Mouse (Mus musculus) heart, embryonic 14.5 days (tissue): ENCODE measurements at regions not wholly inside any gene's neighbourhood (a gene's known extent, or its start where the extent isn't known, plus 50 kb on each side); places are given as distances from the start of the nearest gene placed in this dataset.

Experiments used
- ATAC-seq: fragments of 200-750 bp; cut with Nextera tagmentation; 2 replicates; pipeline ENCODE4 v1.8.0; 2017; ENCODE audit warnings: low read depth, moderate TSS enrichment; ENCODE audit not compliant: insufficient number of reproducible peaks, insufficient read depth, low FRiP score
- H3K27ac ChIP-seq, 2 experiments: fragments of 200-500 bp in 1 of 2; fragments of 300-500 bp in 1 of 2; sonication (generic) in 1 of 2; replicated peaks in 1 of 2; 2 replicates each; pipeline ENCODE4 v1.5.1; 2012 to 2014; ENCODE audit warnings: low read depth in 2 of 2, low read length in 2 of 2, control low read depth in 1 of 2, mild to moderate bottlenecking in 1 of 2, mixed read lengths in 1 of 2; ENCODE audit not compliant: control insufficient read depth in 1 of 2, insufficient read depth in 1 of 2
- H3K27me3 ChIP-seq: fragments of 300-500 bp; sonication (generic); 2 replicates; pipeline ENCODE4 v1.6.1; 2014; ENCODE audit warnings: mild to moderate bottlenecking, low read length, control low read depth; ENCODE audit not compliant: control insufficient read depth, insufficient read depth
- H3K36me3 ChIP-seq: fragments of 300-500 bp; sonication (generic); 2 replicates; pipeline ENCODE4 v1.6.1; 2014; ENCODE audit warnings: mild to moderate bottlenecking, control low read depth, low read length, mixed read lengths; ENCODE audit not compliant: control insufficient read depth, insufficient read depth
- H3K4me1 ChIP-seq, 2 experiments: fragments of 200-500 bp in 1 of 2; fragments of 300-500 bp in 1 of 2; sonication (generic) in 1 of 2; 2 replicates each; pipeline ENCODE4 v1.6.1; 2012 to 2014; ENCODE audit warnings: low read length in 2 of 2, control low read depth in 1 of 2, mixed read lengths in 1 of 2; ENCODE audit not compliant: control insufficient read depth in 2 of 2, insufficient read depth in 2 of 2
- H3K4me2 ChIP-seq: fragments of 300-500 bp; sonication (generic); 2 replicates; pipeline ENCODE4 v1.6.1; 2014; ENCODE audit warnings: mild to moderate bottlenecking, low read length
- H3K4me3 ChIP-seq, 2 experiments: fragments of 200-500 bp in 1 of 2; fragments of 300-500 bp in 1 of 2; sonication (generic) in 1 of 2; 2 replicates each; pipeline ENCODE4 v1.5.1; 2012 to 2014; ENCODE audit warnings: low read length in 2 of 2, mild to moderate bottlenecking in 2 of 2, control low read depth in 1 of 2, low read depth in 1 of 2, moderate library complexity in 1 of 2; ENCODE audit not compliant: control insufficient read depth in 1 of 2, insufficient read depth in 1 of 2
- H3K9ac ChIP-seq: fragments of 300-500 bp; sonication (generic); 2 replicates; pipeline ENCODE4 v1.6.1; 2014; ENCODE audit warnings: mild to moderate bottlenecking, low read length
- H3K9me3 ChIP-seq: fragments of 300-500 bp; sonication (generic); 2 replicates; pipeline ENCODE4 v1.6.1; 2016; ENCODE audit warnings: low read length, control low read depth; ENCODE audit not compliant: control insufficient read depth
- WGBS: fragments of 180-500 bp; shearing (Covaris S2); extraction: QIAGEN DNeasy Blood & Tissue Kit; methylation state at CpG from one replicate; pipeline ENCODE4 v1.1.7; 2014; 5-methylcytosine and 5-hydroxymethylcytosine counted together

- Histone ChIP-seq H3K9me3 (no peaks in the 10 kb centered on the region), H3K27ac (no peak overlapping the region), H3K9ac (no peak overlapping the region), H3K27me3 (no peaks in the 10 kb centered on the region), H3K4me2 (no peak overlapping the region), H3K36me3 (no peaks in the 10 kb centered on the region), H3K4me1 (no peaks in the 10 kb centered on the region), H3K4me3 (no peak overlapping the region)
- ATAC-seq = no peak
- WGBS = 93% methylated on average over 1 of the region's 1 CpGs
These were observed 236.4 kb downstream of the Ipo11 start for GRCm38 (mm10) chr13:106700376-106700775.

GRCm38 (mm10) chr13:106699957-106700356, 236.8 kb downstream of the Ipo11 start:
- Histone ChIP-seq H3K4me3 (no peak overlapping the region), H3K36me3 (no peaks in the 10 kb centered on the region), H3K9ac (no peak overlapping the region), H3K9me3 (no peaks in the 10 kb centered on the region), H3K4me2 (no peak overlapping the region), H3K27me3 (no peaks in the 10 kb centered on the region), H3K27ac (no peak overlapping the region), H3K4me1 (no peaks in the 10 kb centered on the region)
- 71% methylated on average over 3 of the region's 3 CpGs for WGBS
- no peak for ATAC-seq

GRCm38 (mm10) chr13:106691787-106692571, 244.8 kb downstream of the Ipo11 start:
- no peak overlapping the region for H3K27ac ChIP-seq
- peak overlapping the region in 1 of 2 experiments; percentile 10; a peak in 2 of 4 replicates for H3K4me3 ChIP-seq
- no peaks in the 10 kb centered on the region for H3K4me1 ChIP-seq
- no peaks in the 10 kb centered on the region for H3K27me3 ChIP-seq
- no peaks in the 10 kb centered on the region for H3K36me3 ChIP-seq
- H3K9me3 ChIP-seq = no peaks in the 10 kb centered on the region
- no peak overlapping the region for H3K9ac ChIP-seq
- 62% methylated on average over 10 of the region's 10 CpGs for WGBS
- H3K4me2 ChIP-seq = peak overlapping the region; percentile 42
- no peak for ATAC-seq

GRCm38 (mm10) chr13:106690125-106690524, 246.6 kb downstream of the Ipo11 start:
- H3K4me3 ChIP-seq = no peak overlapping the region
- H3K36me3 ChIP-seq = no peaks in the 10 kb centered on the region
- no peaks in the 10 kb centered on the region for H3K9me3 ChIP-seq
- no peak overlapping the region for H3K4me2 ChIP-seq
- WGBS = 70% methylated on average over 3 of the region's 3 CpGs
- no peaks in the 10 kb centered on the region for H3K4me1 ChIP-seq
- no peaks in the 10 kb centered on the region for H3K27me3 ChIP-seq
- ATAC-seq = no peak
- H3K27ac ChIP-seq = no peak overlapping the region
- no peak overlapping the region for H3K9ac ChIP-seq

GRCm38 (mm10) chr13:106689618-106690017, 247.1 kb downstream of the Ipo11 start:
- no peak for ATAC-seq
- H3K4me1 ChIP-seq = no peaks in the 10 kb centered on the region
- H3K4me2 ChIP-seq = no peak overlapping the region
- H3K9ac ChIP-seq = no peak overlapping the region
- H3K36me3 ChIP-seq = no peaks in the 10 kb centered on the region
- no peak overlapping the region for H3K27ac ChIP-seq
- no peaks in the 10 kb centered on the region for H3K27me3 ChIP-seq
- WGBS = 66% methylated on average over 2 of the region's 2 CpGs
- H3K4me3 ChIP-seq = no peak overlapping the region
- H3K9me3 ChIP-seq = no peaks in the 10 kb centered on the region

GRCm38 (mm10) chr13:106689051-106689450, 247.7 kb downstream of the Ipo11 start:
- WGBS = 75% methylated on average over 8 of the region's 8 CpGs
- H3K9me3 ChIP-seq = no peaks in the 10 kb centered on the region
- ATAC-seq = no peak
- no peak overlapping the region for H3K27ac ChIP-seq
- H3K4me1 ChIP-seq = no peaks in the 10 kb centered on the region
- no peak overlapping the region for H3K9ac ChIP-seq
- H3K36me3 ChIP-seq = no peaks in the 10 kb centered on the region
- no peaks in the 10 kb centered on the region for H3K27me3 ChIP-seq
- H3K4me2 ChIP-seq = no peak overlapping the region
- no peak overlapping the region for H3K4me3 ChIP-seq

- Histone ChIP-seq H3K4me1 (no peaks in the 10 kb centered on the region), H3K9me3 (no peaks in the 10 kb centered on the region), H3K27ac (no peak overlapping the region), H3K36me3 (no peaks in the 10 kb centered on the region), H3K4me2 (no peak overlapping the region), H3K4me3 (no peak overlapping the region), H3K27me3 (no peaks in the 10 kb centered on the region), H3K9ac (no peak overlapping the region)
- 78% methylated on average over 5 of the region's 5 CpGs for WGBS
- ATAC-seq = no peak
These were observed 267.1 kb downstream of the Ipo11 start for GRCm38 (mm10) chr13:106669665-106670064.

GRCm38 (mm10) chr13:106662195-106662594, 274.6 kb downstream of the Ipo11 start:
- Histone ChIP-seq H3K4me3 (no peak overlapping the region), H3K4me2 (no peak overlapping the region), H3K27me3 (no peaks in the 10 kb centered on the region), H3K4me1 (no peaks in the 10 kb centered on the region), H3K9me3 (no peaks in the 10 kb centered on the region), H3K36me3 (no peaks in the 10 kb centered on the region), H3K27ac (no peak overlapping the region), H3K9ac (no peak overlapping the region)
- WGBS = 71% methylated on average over 1 of the region's 1 CpGs
- ATAC-seq = no peak
